Mouse (Mus musculus) thymus, postnatal 0 days (tissue): ENCODE results near the gene Hist1h1d. TPM values are rescaled to one million over a fixed set of nuclear protein-coding genes. Genes with fewer than 3 reads are reported as not detected.

Experiments used
- DNase-seq: peaks from one replicate; pipeline ENCODE4 v3.0.0-alpha.2; 2015; ENCODE audit warnings: low spot score
- polyA plus RNA-seq: library from polyadenylated mRNA; unstranded; fragments of >200 nt; fragmentation: Nextera tagmentation; extraction: Ambion mirVana; gene quantifications from 2 replicates; pipeline ENCODE4 v1.2.1, GENCODE M21; 2015

The Hist1h1d gene
- polyA plus RNA-seq, 1 experiment from 2014 or later, result 1.3 TPM

DNA sequence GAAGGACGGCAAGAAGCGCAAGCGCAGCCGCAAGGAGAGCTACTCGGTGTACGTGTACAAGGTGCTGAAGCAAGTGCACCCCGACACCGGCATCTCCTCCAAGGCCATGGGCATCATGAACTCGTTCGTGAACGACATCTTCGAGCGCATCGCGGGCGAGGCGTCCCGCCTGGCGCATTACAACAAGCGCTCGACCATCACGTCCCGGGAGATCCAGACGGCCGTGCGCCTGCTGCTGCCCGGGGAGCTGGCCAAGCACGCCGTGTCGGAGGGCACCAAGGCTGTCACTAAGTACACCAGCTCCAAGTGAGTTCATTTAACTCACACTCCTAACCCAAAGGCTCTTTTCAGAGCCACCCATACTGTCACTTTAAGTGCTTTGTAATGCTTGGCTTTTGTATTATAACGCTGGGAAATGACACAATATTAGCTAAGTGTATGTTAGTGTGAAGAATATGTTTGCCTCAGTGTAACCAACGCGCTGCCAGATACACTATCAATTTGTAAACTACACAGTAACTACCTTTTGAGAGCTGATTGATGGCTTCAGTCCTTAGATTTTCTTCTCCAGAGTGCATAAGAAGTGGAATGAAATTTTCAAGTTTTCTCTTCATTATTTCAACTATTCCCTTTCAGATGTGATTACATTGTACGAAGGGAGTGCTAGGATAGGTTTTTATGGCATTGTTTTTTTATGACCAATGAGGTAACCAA lies 18.6 kb downstream of the Hist1h1d start:
- peak; percentile 56 for DNase-seq

DNA sequence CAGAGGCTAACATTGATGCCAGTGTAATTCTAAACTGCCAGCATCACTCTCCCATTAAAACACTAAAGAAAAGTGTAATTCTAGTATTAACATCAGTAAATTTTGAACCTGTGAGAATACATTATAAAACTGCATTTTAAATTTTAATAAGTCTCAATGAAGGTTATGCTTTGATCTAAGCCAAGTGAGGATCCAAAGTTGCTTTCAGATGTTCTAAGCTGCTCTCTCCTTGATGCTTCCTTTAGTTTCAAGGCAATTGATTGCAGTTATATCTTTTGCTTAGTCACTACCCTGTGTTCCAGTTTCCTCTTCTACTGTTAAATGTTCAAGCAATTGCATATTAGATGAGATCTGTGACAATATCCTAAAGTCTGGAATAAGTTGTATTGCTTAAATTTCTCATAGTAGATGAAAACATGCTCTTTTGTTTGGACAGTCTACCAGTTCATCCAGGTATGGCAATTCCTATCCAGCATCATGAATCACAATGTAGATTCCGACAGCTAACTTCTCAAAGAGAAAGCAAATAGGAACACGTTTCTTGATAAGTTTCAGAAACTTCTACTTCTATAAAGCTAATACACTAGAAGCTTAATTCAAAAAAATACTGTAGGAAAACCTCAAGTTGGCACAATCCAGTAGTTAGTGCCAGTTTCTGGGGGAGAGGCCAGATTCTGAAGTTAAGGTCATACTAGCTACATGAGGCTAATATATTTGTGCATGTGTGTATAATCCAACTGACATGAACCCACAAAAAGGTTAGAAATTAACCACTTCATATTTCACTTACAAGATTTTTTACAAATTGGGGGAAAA lies 19.4 kb downstream of the Hist1h1d start:
- DNase-seq, result peak; percentile 51

DNA sequence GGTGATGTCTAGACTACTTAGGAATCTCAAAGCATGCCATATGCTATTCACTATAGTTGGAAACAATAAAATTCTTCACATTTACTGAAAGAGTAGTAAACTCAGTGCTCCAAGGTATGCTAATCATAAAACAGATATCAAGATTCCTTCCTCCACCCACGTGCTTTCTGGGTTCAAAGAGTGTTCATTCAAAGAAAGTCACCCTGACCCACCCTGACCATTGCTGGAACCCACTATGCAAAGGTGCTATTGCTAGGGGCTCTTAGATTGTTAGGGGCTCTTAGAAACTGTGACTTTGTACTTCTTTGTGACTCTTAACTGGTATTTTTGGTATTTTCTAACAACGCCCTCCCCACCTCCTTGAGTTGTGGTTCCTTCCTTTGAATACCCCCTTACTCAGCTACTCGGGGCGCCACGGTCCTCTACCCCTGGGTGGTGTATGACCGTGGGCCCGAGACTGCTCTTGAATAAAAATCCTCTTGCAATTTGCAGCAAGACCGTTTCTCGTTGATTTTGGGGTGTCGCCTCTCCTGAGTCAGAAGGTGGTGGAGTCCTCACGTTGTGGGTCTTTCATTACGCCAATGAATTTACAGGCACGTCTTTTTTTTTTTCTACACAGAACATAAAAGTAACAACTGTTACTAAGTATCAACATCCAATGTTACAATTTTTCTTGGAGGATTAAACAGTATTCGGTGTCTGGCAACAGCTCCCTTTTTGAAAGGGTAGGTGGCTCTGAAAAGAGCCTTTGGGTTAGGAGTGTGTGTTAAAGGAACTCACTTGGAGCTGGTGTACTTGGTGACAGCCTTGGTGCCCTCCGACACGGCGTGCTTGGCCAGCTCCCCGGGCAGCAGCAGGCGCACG lies 20.2 kb downstream of the Hist1h1d start:
- DNase-seq, result peak; percentile 51

DNA sequence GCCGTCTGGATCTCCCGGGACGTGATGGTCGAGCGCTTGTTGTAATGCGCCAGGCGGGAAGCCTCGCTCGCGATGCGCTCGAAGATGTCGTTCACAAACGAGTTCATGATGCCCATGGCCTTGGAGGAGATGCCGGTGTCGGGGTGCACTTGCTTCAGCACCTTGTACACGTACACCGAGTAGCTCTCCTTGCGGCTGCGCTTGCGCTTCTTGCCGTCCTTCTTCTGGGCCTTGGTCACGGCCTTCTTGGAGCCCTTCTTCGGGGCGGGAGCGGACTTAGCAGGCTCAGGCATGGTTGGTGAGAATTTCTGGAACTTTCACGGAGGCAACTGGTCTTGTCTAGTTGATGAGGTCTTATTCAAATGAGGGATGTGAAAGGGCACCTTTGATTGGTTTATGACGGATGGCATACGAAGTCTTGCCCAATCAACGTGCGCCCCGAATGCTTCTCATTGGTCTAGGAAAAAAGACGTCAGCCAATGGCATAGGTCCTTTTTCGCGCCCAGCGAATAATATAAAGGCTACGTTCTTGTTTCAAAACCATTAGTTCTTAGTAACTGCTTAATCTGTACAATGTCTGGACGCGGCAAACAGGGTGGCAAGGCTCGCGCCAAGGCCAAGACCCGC lies 20.9 kb downstream of the Hist1h1d start, which contains the start of the genes Hist1h2bf and Hist1h2ad:
TSS of gene Hist1h2bf (minus strand) at position 299 of the 627 bp plus-strand sequence.
TSS of gene Hist1h2ad (plus strand) at position 484 of the 627 bp plus-strand sequence.
- peak; percentile 98 for DNase-seq

DNA sequence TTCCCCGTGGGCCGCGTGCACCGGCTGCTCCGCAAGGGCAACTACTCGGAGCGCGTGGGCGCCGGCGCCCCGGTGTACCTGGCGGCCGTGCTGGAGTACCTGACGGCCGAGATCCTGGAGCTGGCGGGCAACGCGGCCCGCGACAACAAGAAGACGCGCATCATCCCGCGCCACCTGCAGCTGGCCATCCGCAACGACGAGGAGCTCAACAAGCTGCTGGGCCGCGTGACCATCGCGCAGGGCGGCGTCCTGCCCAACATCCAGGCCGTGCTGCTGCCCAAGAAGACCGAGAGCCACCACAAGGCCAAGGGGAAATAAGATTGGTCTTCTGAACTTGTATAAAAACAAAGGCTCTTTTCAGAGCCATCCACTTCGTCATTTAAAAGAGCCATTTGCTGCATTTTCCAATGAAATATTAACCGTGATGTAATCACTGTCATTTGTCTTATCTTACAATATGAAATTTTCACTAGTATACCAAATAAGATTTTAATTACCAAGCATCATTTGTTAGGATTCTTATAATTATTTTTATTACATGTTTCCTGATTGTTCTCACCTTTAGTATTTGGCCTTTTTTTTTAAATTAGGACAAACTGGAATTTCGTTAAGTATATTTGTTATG lies 21.6 kb downstream of the Hist1h1d start:
- DNase-seq, result peak; percentile 30

DNA sequence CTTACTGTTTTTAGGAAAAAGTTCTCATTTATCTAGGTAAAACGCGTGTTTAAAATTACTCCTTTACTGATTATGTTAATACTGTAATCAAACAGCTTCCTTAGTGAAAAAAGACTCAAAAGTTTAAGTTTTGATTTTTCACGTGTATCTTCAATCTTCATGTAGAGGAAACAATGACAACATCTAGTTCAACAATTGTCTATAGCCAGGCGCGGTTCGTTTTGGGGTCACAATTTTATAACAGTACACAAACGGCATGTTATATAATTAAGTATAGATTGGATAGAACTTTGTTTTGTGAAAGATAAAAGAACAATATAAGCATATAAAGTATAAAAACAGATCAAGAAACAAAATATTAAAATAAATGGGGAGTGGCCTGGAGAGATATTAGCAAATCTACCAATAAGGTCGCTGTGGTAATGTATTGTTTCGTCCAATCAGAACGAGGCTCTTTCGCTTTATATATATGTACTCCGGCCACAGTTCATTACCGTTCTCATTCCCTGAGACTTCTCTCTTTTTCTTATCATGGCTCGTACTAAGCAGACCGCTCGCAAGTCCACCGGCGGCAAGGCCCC lies 22.3 kb downstream of the Hist1h1d start, which contains the start of gene Hist1h3d:
TSS of gene Hist1h3d (plus strand) at position 493 of the 581 bp plus-strand sequence.
- peak; percentile 80 for DNase-seq

DNA sequence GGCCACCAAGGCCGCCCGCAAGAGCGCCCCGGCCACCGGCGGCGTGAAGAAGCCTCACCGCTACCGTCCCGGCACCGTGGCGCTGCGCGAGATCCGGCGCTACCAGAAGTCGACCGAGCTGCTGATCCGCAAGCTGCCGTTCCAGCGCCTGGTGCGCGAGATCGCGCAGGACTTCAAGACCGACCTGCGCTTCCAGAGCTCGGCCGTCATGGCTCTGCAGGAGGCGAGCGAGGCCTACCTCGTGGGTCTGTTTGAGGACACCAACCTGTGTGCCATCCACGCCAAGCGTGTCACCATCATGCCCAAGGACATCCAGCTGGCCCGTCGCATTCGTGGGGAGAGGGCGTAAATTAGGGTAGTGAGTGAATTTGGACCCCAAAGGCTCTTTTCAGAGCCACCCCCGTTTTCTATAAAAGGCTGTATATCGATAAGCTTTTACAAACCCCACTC lies 22.8 kb downstream of the Hist1h1d start:
- DNase-seq, result peak; percentile 35

DNA sequence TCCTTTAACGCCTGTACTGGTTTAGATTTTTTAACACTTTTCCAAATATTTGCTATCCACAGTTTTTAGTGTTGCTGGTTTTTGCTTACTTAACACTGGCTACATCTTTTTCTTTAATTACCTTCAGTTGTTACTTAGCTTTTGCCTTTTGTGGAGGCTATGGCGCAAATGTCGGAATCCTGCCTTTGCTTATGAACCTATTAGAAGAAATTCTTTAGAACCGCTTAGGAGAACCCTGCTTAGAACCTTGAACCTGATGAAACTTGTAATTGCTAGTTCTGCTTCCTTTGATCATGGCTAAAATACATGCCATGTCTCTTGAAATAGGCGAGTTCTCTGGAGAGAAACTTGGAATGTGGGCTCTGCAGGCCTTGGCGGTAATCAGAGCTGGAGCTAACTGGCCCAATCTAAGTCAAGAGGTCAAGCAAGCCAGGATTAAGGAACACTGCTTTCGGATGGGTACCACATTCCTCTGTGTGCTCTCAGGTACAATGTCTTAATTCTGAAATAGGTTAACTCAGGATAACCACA lies 23.4 kb downstream of the Hist1h1d start:
- DNase-seq, result peak; percentile 24

DNA sequence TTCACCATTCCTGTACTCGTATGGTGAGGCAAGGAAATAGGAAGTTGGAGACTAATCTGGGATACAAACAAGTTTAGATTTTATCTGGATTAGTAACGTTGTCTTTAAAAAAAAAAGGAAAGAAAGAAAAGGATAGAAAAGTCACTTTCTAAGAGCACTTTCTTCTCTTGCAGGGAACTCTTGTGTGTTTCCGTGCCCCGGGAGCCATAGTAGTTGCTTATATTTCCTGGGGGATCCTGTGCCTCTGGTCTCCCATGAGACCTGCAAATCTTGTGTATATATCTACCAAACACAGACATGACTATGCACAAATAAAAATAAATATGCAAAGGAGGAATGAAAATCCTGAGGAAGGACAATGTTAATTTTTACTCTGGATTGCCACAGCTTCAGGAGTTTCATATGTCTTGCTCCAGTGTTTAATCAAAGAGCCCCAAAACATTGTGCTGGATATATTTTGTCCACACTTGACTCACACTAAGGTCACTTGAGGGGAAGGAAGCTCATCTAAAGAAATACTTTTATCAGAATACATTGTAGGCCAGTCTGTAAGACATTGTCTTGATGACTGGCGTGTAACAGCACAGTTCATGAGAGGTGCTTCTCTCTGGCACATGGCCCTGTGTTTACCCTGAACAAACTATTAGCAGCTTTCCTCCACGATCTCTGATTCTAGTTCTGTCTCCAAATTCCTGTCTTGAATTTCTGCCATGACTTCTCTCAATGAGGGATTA lies 24.0 kb downstream of the Hist1h1d start:
- no peak for DNase-seq

DNA sequence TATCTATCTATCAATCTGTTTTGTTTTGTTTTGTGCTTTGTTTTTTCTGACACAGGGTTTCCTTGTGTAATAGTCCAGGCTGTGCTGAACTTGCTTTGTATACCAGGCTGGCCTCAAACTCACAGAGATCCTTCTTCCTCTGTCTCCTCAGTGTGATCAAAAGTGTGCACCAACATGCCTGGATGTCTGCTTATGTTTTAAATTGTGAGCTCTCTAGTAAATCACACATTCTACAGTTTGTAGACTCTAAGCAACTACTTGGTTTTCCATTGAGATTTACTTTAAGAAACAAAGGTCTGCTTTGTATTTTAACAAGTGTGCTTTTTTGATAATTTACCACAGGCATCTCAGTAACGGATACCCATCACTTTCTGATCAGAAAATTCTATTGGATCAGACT lies 24.8 kb downstream of the Hist1h1d start:
- no peak for DNase-seq

DNA sequence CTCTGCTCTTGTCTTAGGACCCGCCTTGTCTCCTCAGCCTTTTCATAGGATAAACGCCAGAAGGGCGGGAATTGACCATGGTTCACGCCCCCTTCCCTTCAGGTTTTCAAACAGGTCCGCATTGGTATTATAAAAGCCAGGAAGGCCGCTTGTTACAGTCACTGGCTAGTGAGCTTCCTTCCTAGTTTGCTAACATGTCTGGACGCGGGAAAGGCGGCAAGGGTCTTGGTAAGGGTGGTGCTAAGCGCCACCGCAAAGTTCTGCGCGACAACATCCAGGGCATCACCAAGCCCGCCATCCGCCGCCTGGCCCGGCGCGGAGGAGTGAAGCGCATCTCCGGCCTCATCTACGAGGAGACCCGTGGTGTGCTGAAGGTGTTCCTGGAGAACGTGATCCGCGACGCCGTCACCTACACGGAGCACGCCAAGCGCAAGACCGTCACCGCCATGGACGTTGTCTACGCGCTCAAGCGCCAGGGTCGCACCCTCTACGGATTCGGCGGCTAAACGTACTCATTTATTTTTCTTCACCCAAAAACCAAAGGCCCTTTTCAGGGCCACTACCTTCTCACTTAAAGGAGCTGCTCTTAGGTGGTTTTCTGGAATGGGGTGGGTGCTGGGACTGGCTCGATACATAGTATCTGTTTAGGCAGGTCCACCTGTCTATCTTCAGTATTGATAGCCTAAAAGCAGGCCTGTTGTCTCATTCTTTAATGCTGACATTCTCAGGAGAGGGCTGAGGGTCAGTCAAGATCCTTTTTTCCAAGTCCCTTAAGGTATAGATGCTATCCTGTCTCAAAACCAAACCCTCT lies 28.6 kb downstream of the Hist1h1d start, which contains the start of gene Hist1h4d:
TSS of gene Hist1h4d (plus strand) at position 191 of the 811 bp plus-strand sequence.
- DNase-seq, result peak; percentile 98

DNA sequence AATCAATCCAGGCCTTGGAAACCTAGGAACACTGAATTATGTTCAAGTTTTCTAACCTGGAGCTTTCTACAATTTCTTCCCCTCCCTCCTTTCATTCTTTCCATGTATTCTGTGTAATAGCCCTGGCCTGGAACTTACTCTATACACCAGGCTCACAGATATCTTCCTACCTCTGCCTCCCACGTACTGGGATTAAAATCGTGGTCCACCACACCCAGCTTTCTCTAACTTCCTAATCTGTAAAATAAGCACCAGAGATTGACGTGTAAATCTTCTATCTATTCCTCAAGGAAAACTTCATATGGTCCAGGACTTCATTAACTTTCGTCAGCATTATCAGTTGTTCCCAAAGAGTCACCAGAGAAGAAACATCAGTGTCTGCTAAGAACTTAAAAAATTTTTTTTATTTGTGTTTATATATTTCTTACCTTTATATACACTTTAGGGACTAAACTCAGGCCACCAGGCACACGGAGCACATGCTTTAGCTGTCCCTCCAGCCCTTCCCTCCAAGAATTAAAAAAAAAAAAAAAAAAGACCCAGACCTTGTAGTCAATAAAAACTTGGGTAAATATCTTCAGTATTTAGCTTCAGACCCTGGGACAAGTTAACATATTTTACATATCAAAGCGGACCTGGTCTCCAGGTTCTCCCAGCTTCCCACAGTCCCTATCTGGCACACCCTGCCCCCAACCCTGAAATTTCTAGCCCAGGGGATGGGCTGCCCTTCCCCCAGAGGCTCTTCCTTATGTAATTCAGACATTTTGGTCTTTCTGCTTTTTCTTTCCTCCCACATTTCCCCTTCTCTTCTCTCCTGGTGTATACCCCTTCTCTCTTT lies 29.4 kb downstream of the Hist1h1d start:
- peak; percentile 29 for DNase-seq

DNA sequence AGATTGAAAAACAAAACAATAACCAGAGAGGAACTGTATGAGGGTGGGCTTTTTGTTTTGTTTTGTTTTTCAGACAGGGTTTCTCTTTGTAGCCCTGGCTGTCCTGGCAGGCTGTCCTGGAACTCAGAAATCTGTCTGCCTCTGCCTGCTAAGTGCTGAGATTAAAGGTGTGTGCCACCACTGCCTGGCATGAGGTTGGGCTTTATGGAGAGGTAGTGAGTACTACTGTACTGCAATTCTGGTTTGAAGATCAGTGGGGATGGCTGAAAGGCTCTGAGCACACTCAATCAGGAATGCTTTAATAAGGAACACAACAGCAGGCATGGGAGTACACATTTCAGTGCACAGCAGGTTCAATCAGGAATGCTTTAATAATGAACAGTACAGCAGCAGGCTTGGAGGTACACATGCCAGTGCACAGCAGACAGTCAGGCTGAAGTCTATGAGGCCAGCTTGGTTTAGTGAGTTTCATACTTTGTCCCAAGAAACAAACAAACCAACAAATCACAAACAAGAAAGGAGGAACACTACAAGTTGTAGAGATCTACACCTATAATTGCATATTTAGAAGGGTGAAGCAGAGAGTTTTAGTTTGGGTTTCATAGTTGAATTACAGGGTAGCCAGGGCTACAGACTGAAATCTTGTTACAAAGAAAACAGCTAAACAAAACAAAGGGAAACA lies 30.5 kb downstream of the Hist1h1d start:
- DNase-seq, result peak; percentile 19

DNA sequence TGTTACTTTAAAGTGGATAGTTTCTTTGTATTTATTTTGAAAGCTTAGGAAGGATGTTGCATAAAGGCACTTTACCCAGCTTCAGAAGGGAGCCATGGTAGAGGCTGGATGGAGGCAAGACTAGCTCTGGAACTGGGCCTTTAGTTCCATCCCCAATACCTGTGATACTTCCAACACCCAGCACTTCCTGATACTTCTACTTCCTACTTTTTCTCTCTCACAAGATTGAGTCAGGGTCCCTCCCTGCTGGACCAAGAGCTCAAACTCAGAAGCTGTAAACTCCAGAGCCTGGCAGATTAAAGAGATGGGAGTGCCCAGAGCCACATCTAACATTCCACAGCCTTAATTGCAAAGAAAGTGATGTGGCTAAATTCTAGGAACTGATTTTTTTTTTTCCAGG lies 31.3 kb downstream of the Hist1h1d start:
- peak; percentile 41 for DNase-seq

DNA sequence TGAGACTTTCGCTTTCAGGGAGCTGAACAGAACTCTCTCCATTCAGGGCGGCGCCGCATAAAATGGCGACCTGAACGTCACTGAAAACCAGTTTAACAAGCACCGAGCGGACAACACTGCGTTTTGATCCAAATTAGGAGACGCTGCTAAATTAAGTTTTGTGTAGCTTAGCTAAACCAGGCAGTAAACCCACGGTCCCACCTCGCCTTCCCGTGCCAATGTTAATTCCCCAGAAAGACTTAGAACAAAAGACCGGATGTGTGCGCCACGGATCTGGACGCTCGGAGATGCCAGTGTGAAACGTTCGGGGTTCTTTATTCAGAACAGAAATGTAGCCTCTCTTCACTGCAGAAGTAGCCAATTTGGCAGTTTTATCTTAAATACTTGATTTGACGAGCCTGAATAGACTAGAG lies 32.0 kb downstream of the Hist1h1d start:
- peak; percentile 76 for DNase-seq

DNA sequence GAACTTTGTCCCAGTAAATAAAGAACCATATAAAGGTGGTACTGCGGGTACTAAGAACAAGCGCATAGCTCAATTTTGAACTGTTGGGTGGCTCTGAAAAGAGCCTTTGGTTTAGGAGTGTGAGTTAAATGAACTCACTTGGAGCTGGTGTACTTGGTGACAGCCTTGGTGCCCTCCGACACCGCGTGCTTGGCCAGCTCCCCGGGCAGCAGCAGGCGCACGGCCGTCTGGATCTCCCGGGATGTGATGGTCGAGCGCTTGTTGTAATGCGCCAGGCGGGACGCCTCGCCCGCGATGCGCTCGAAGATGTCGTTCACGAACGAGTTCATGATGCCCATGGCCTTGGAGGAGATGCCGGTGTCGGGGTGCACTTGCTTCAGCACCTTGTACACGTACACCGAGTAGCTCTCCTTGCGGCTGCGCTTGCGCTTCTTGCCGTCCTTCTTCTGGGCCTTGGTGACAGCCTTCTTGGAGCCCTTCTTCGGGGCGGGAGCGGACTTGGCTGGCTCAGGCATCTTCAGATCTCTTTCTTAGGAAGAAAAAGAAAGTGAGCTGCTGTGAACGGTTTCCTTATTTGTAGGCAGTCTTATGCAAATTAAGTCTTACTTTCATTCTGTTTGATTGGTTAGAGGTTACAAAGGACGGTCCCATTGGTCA lies 32.5 kb downstream of the Hist1h1d start:
- peak; percentile 95 for DNase-seq
